Mouse (Mus musculus): Measurements from ENCODE around the gene Ssbp2. TPM values are rescaled to one million over a fixed set of nuclear protein-coding genes. Genes with fewer than 3 reads are reported as not detected.
A peak's percentile ranks its signal among the peaks of the same experiment; 100 is the strongest.

The Ssbp2 gene
- polyA plus RNA-seq, 1 experiment from 2014 or later: 179 TPM

GRCm38 (mm10) chr13:91636814-91637213 is 176.7 kb downstream of the Ssbp2 start:
- H3K4me2 ChIP-seq (ENCODE audit: low read depth, low read length, severe bottlenecking): no peak overlapping the region
- WGBS: 17% methylated on average over 5 of the region's 5 CpGs
- H3K4me1 ChIP-seq (replicated peaks; ENCODE audit: control insufficient read depth, insufficient read depth, low read length): no peaks in the 10 kb centered on the region
- peak; percentile 69 for ATAC-seq (replicated peaks; ENCODE audit: low FRiP score)
- H3K27ac ChIP-seq (ENCODE audit: low read depth, low read length): no peak overlapping the region
- H3K9ac ChIP-seq (ENCODE audit: low read length): no peak overlapping the region
- H3K36me3 ChIP-seq (ENCODE audit: control insufficient read depth, insufficient read depth, low read length): no peaks in the 10 kb centered on the region
- H3K4me3 ChIP-seq (ENCODE audit: low read depth, low read length): no peak overlapping the region
- DNase-seq (ENCODE audit: low spot score): peak; percentile 87
- no peaks in the 10 kb centered on the region for H3K9me3 ChIP-seq (ENCODE audit: control insufficient read depth, low read length)
- H3K27me3 ChIP-seq (ENCODE audit: control insufficient read depth, insufficient read depth, low read length): no peaks in the 10 kb centered on the region

- H3K9ac ChIP-seq (ENCODE audit: low read length): no peak overlapping the region
- no peak overlapping the region for H3K4me2 ChIP-seq (ENCODE audit: low read depth, low read length, severe bottlenecking)
- no peak for ATAC-seq (replicated peaks; ENCODE audit: low FRiP score)
- no peak overlapping the region for H3K27ac ChIP-seq (ENCODE audit: low read depth, low read length)
- no peaks in the 10 kb centered on the region for H3K27me3 ChIP-seq (ENCODE audit: control insufficient read depth, insufficient read depth, low read length)
- H3K9me3 ChIP-seq (ENCODE audit: control insufficient read depth, low read length): no peaks in the 10 kb centered on the region
- no peak for DNase-seq (ENCODE audit: low spot score)
- no peaks in the 10 kb centered on the region for H3K36me3 ChIP-seq (ENCODE audit: control insufficient read depth, insufficient read depth, low read length)
- H3K4me1 ChIP-seq (replicated peaks; ENCODE audit: control insufficient read depth, insufficient read depth, low read length): no peaks in the 10 kb centered on the region
- 83% methylated on average over 5 of the region's 5 CpGs for WGBS
- H3K4me3 ChIP-seq (ENCODE audit: low read depth, low read length): no peak overlapping the region
These were observed 178.8 kb downstream of the Ssbp2 start for GRCm38 (mm10) chr13:91638836-91639235.

GRCm38 (mm10) chr13:91640219-91640618 is 180.1 kb downstream of the Ssbp2 start:
- H3K4me1 ChIP-seq (replicated peaks; ENCODE audit: control insufficient read depth, insufficient read depth, low read length): no peaks in the 10 kb centered on the region
- no peaks in the 10 kb centered on the region for H3K27me3 ChIP-seq (ENCODE audit: control insufficient read depth, insufficient read depth, low read length)
- H3K27ac ChIP-seq (ENCODE audit: low read depth, low read length): no peak overlapping the region
- no peak for DNase-seq (ENCODE audit: low spot score)
- 88% methylated on average over 5 of the region's 5 CpGs for WGBS
- ATAC-seq (replicated peaks; ENCODE audit: low FRiP score): no peak
- H3K9me3 ChIP-seq (ENCODE audit: control insufficient read depth, low read length): no peaks in the 10 kb centered on the region
- no peak overlapping the region for H3K4me2 ChIP-seq (ENCODE audit: low read depth, low read length, severe bottlenecking)
- no peak overlapping the region for H3K4me3 ChIP-seq (ENCODE audit: low read depth, low read length)
- H3K36me3 ChIP-seq (ENCODE audit: control insufficient read depth, insufficient read depth, low read length): no peaks in the 10 kb centered on the region
- H3K9ac ChIP-seq (ENCODE audit: low read length): no peak overlapping the region

- Histone ChIP-seq H3K9me3 (ENCODE audit: control insufficient read depth, low read length) (no peaks in the 10 kb centered on the region), H3K4me2 (ENCODE audit: low read depth, low read length, severe bottlenecking) (no peak overlapping the region), H3K36me3 (ENCODE audit: control insufficient read depth, insufficient read depth, low read length) (no peaks in the 10 kb centered on the region), H3K27me3 (ENCODE audit: control insufficient read depth, insufficient read depth, low read length) (no peaks in the 10 kb centered on the region), H3K4me1 (replicated peaks; ENCODE audit: control insufficient read depth, insufficient read depth, low read length) (no peaks in the 10 kb centered on the region), H3K27ac (ENCODE audit: low read depth, low read length) (no peak overlapping the region), H3K9ac (ENCODE audit: low read length) (no peak overlapping the region), H3K4me3 (ENCODE audit: low read depth, low read length) (no peak overlapping the region)
- 23% methylated on average over 6 of the region's 6 CpGs for WGBS
- DNase-seq (ENCODE audit: low spot score): peak; percentile 66
- peak; percentile 87 for ATAC-seq (replicated peaks; ENCODE audit: low FRiP score)
These were observed 188.2 kb downstream of the Ssbp2 start for GRCm38 (mm10) chr13:91648240-91648639.

GRCm38 (mm10) chr13:91649926-91650325 is 189.8 kb downstream of the Ssbp2 start:
- 75% methylated on average over 7 of the region's 7 CpGs for WGBS
- no peaks in the 10 kb centered on the region for H3K27me3 ChIP-seq (ENCODE audit: control insufficient read depth, insufficient read depth, low read length)
- H3K9me3 ChIP-seq (ENCODE audit: control insufficient read depth, low read length): no peaks in the 10 kb centered on the region
- no peak overlapping the region for H3K4me3 ChIP-seq (ENCODE audit: low read depth, low read length)
- ATAC-seq (replicated peaks; ENCODE audit: low FRiP score): no peak
- no peaks in the 10 kb centered on the region for H3K4me1 ChIP-seq (replicated peaks; ENCODE audit: control insufficient read depth, insufficient read depth, low read length)
- no peak overlapping the region for H3K4me2 ChIP-seq (ENCODE audit: low read depth, low read length, severe bottlenecking)
- no peak overlapping the region for H3K27ac ChIP-seq (ENCODE audit: low read depth, low read length)
- H3K9ac ChIP-seq (ENCODE audit: low read length): no peak overlapping the region
- no peaks in the 10 kb centered on the region for H3K36me3 ChIP-seq (ENCODE audit: control insufficient read depth, insufficient read depth, low read length)
- no peak for DNase-seq (ENCODE audit: low spot score)

- no peak for DNase-seq (ENCODE audit: low spot score)
- H3K36me3 ChIP-seq (ENCODE audit: control insufficient read depth, insufficient read depth, low read length): no peaks in the 10 kb centered on the region
- H3K27me3 ChIP-seq (ENCODE audit: control insufficient read depth, insufficient read depth, low read length): no peaks in the 10 kb centered on the region
- H3K9ac ChIP-seq (ENCODE audit: low read length): no peak overlapping the region
- 96% methylated on average over 5 of the region's 5 CpGs for WGBS
- no peak overlapping the region for H3K4me3 ChIP-seq (ENCODE audit: low read depth, low read length)
- no peak for ATAC-seq (replicated peaks; ENCODE audit: low FRiP score)
- no peaks in the 10 kb centered on the region for H3K4me1 ChIP-seq (replicated peaks; ENCODE audit: control insufficient read depth, insufficient read depth, low read length)
- H3K27ac ChIP-seq (ENCODE audit: low read depth, low read length): no peak overlapping the region
- no peak overlapping the region for H3K4me2 ChIP-seq (ENCODE audit: low read depth, low read length, severe bottlenecking)
- H3K9me3 ChIP-seq (ENCODE audit: control insufficient read depth, low read length): no peaks in the 10 kb centered on the region
These were observed 201.1 kb downstream of the Ssbp2 start for GRCm38 (mm10) chr13:91661068-91661795.

GRCm38 (mm10) chr13:91662751-91663150 is 202.7 kb downstream of the Ssbp2 start:
- H3K4me1 ChIP-seq (replicated peaks; ENCODE audit: control insufficient read depth, insufficient read depth, low read length): no peaks in the 10 kb centered on the region
- no peaks in the 10 kb centered on the region for H3K36me3 ChIP-seq (ENCODE audit: control insufficient read depth, insufficient read depth, low read length)
- DNase-seq (ENCODE audit: low spot score) (no peak), ATAC-seq (replicated peaks; ENCODE audit: low FRiP score) (no peak)
- no peak overlapping the region for H3K4me3 ChIP-seq (ENCODE audit: low read depth, low read length)
- no peak overlapping the region for H3K4me2 ChIP-seq (ENCODE audit: low read depth, low read length, severe bottlenecking)
- H3K9me3 ChIP-seq (ENCODE audit: control insufficient read depth, low read length): no peaks in the 10 kb centered on the region
- 74% methylated on average over 2 of the region's 2 CpGs for WGBS
- H3K27me3 ChIP-seq (ENCODE audit: control insufficient read depth, insufficient read depth, low read length): no peaks in the 10 kb centered on the region
- no peak overlapping the region for H3K9ac ChIP-seq (ENCODE audit: low read length)
- H3K27ac ChIP-seq (ENCODE audit: low read depth, low read length): no peak overlapping the region

GRCm38 (mm10) chr13:91673241-91673640 is 213.2 kb downstream of the Ssbp2 start:
- 83% methylated on average over 3 of the region's 3 CpGs for WGBS
- Histone ChIP-seq H3K4me1 (replicated peaks; ENCODE audit: control insufficient read depth, insufficient read depth, low read length) (no peaks in the 10 kb centered on the region), H3K9ac (ENCODE audit: low read length) (no peak overlapping the region), H3K4me2 (ENCODE audit: low read depth, low read length, severe bottlenecking) (no peak overlapping the region), H3K27ac (ENCODE audit: low read depth, low read length) (no peak overlapping the region), H3K4me3 (ENCODE audit: low read depth, low read length) (no peak overlapping the region), H3K27me3 (ENCODE audit: control insufficient read depth, insufficient read depth, low read length) (no peaks in the 10 kb centered on the region), H3K9me3 (ENCODE audit: control insufficient read depth, low read length) (no peaks in the 10 kb centered on the region), H3K36me3 (ENCODE audit: control insufficient read depth, insufficient read depth, low read length) (no peaks in the 10 kb centered on the region)
- ATAC-seq (replicated peaks; ENCODE audit: low FRiP score): no peak
- DNase-seq (ENCODE audit: low spot score): no peak

- H3K4me1 ChIP-seq (replicated peaks; ENCODE audit: control insufficient read depth, insufficient read depth, low read length): no peaks in the 10 kb centered on the region
- H3K4me3 ChIP-seq (ENCODE audit: low read depth, low read length): no peak overlapping the region
- ATAC-seq (replicated peaks; ENCODE audit: low FRiP score) (no peak), DNase-seq (ENCODE audit: low spot score) (no peak)
- no peaks in the 10 kb centered on the region for H3K36me3 ChIP-seq (ENCODE audit: control insufficient read depth, insufficient read depth, low read length)
- H3K9ac ChIP-seq (ENCODE audit: low read length): no peak overlapping the region
- H3K9me3 ChIP-seq (ENCODE audit: control insufficient read depth, low read length): no peaks in the 10 kb centered on the region
- H3K27ac ChIP-seq (ENCODE audit: low read depth, low read length): no peak overlapping the region
- 93% methylated on average over 8 of the region's 8 CpGs for WGBS
- H3K4me2 ChIP-seq (ENCODE audit: low read depth, low read length, severe bottlenecking): no peak overlapping the region
- no peaks in the 10 kb centered on the region for H3K27me3 ChIP-seq (ENCODE audit: control insufficient read depth, insufficient read depth, low read length)
These were observed 220.8 kb downstream of the Ssbp2 start for GRCm38 (mm10) chr13:91680764-91681437.

Data from forebrain, embryonic 11.5 days (tissue).